Mouse (Mus musculus): ENCODE data around the gene Adamtsl1.

- TF ChIP-seq EP300 (IDR thresholded peaks at IDR 0.05; ENCODE audit: low read depth), result no peak
- TF ChIP-seq CTCF (IDR thresholded peaks at IDR 0.05; ENCODE audit: low read depth), result no peak
Observed at GRCm38 (mm10) chr4:85724999-85725398, 211.0 kb downstream of the Adamtsl1 start.
